Mouse (Mus musculus) liver, adult 2 months (tissue): ENCODE results near the gene Ccr10.

Source experiments
- CTCF ChIP-seq: fragments of 200-500 bp; IDR thresholded peaks from 2 replicates; pipeline ENCODE4 v1.5.1; 2011; ENCODE audit warnings: low read depth, low read length, control low read depth
- POLR2A ChIP-seq: fragments of 200-500 bp; IDR thresholded peaks from 2 replicates; pipeline ENCODE4 v1.6.1; 2011; ENCODE audit warnings: low read length, control low read depth; ENCODE audit not compliant: insufficient read depth; ENCODE audit errors: extremely low read depth

GRCm38 (mm10) chr11:101184984-101185383, 9.7 kb upstream of the Ccr10 start:
- TF ChIP-seq CTCF (no peak), POLR2A (no peak)
